ENCODE assay signal across 37 mouse cellular contexts in the genomic region with DNA sequence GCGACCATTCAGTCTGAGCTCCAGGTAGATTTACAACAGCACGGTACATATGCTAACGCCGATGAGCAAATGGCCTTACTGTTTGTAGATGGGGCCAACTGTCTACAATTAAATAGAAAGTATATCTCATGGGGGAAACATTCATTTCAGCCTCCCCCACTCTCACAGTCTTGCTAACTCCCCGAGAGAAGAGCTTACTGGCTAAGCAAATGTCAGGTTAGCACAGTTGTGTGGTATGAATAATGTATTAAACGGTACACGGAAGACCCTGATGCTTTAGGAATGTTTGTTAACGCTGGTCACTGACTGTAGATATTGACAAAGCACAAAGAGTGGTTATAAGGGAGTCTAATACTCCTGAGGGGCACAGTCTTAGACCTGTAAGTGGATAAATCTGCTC. TPM values are rescaled to one million over a fixed set of nuclear protein-coding genes. Genes with fewer than 3 reads are reported as not detected.
"Had no signal": no experiment of that assay in that cellular context is flagged by ENCODE, and none has a peak within 500 bp of the region (broad histone marks: within the 10 kb centered on the region; RNA-seq: fewer than 3 reads in every experiment).

No protein-coding gene starts in this region.

- H3K4me3 ChIP-seq: heart, embryonic 10.5 days; heart, embryonic 12.5 days; hindbrain, embryonic 13.5 days; hindbrain, embryonic 15.5 days; kidney, embryonic 15.5 days; limb, embryonic 10.5 days; limb, embryonic 12.5 days had no signal

- ATAC-seq: forebrain, postnatal 0 days; hindbrain, postnatal 0 days; intestine, embryonic 16.5 days had no signal

- H3K4me2 ChIP-seq: heart, embryonic 12.5 days; hindbrain, embryonic 13.5 days; hindbrain, embryonic 15.5 days; kidney, embryonic 15.5 days; limb, embryonic 12.5 days had no signal

- H3K27ac ChIP-seq: heart, embryonic 10.5 days; hindbrain, embryonic 13.5 days; hindbrain, embryonic 15.5 days; hindbrain, postnatal 0 days; kidney, embryonic 15.5 days; kidney, postnatal 0 days; limb, embryonic 10.5 days; limb, embryonic 12.5 days had no signal

- DNase-seq: forebrain, postnatal 0 days; gastrocnemius, postnatal 14 days; gastrocnemius, postnatal 36 days; heart, adult 18-20 months; heart, postnatal 10 days; heart, postnatal 36 days; kidney, adult 11 months; kidney, adult 2 months; kidney, adult 9 months; kidney, postnatal 14 days; kidney, postnatal 36 days; layer of hippocampus, adult 9-11 months; layer of hippocampus, postnatal 36 days; liver had no signal

- H3K9me3 ChIP-seq: heart, embryonic 10.5 days; heart, embryonic 12.5 days; hindbrain, embryonic 13.5 days; hindbrain, embryonic 15.5 days; kidney, embryonic 15.5 days; limb, embryonic 10.5 days; limb, embryonic 12.5 days had no signal

- H3K9ac ChIP-seq: forebrain, postnatal 0 days; heart, embryonic 12.5 days; hindbrain, embryonic 13.5 days; hindbrain, embryonic 15.5 days; kidney, embryonic 15.5 days; limb, embryonic 12.5 days had no signal

- H3K4me1 ChIP-seq: heart, embryonic 10.5 days; heart, embryonic 12.5 days; hindbrain, embryonic 13.5 days; hindbrain, embryonic 15.5 days; kidney, embryonic 15.5 days; limb, embryonic 10.5 days; limb, embryonic 12.5 days had no signal

- H3K27me3 ChIP-seq: heart, embryonic 12.5 days; hindbrain, embryonic 13.5 days; hindbrain, embryonic 15.5 days; kidney, embryonic 15.5 days; limb, embryonic 12.5 days had no signal

RNA-seq across cellular contexts. Expression of a gene that starts 38.3 kb away (rescaled TPM):
- total RNA-seq: forebrain, postnatal 0 days; gastrocnemius, adult 18-20 months; gastrocnemius, adult 8-10 months; gastrocnemius, postnatal 14 days; gastrocnemius, postnatal 36 days; heart, adult 18-20 months; heart, adult 8-10 months; heart, postnatal 10 days; heart, postnatal 36 days; hematopoietic stem cell, adult 5-6 weeks; hindbrain, postnatal 0 days; layer of hippocampus, adult 18-20 months; layer of hippocampus, adult 8-10 months; layer of hippocampus, postnatal 14 days; layer of hippocampus, postnatal 36 days; left cerebral cortex, adult 18-20 months; left cerebral cortex, adult 8-10 months; left cerebral cortex, postnatal 14 days; left cerebral cortex, postnatal 36 days had no signal
- polyA plus RNA-seq: gonadal fat pad, adult 2 months; kidney, adult 2 months; large intestine, adult 2 months had no signal
